Mouse (Mus musculus) brown adipose tissue, adult 24 weeks (tissue): Measurements from ENCODE around the gene Platr17. TPM values are rescaled to one million over a fixed set of nuclear protein-coding genes. Genes with fewer than 3 reads are reported as not detected.
"Not testable (repeated sequence)": the region's sequence is repeated elsewhere in the genome, so short reads cannot be mapped to it uniquely, and the experiment has no call there.

Source experiments
- H3K27ac ChIP-seq: fragments of 200-500 bp; replicated peaks from 2 replicates; pipeline ENCODE4 v1.5.1; 2012; ENCODE audit warnings: low read depth, mild to moderate bottlenecking, low read length
- H3K4me1 ChIP-seq: fragments of 200-500 bp; 2 replicates; pipeline ENCODE4 v1.6.1; 2012; ENCODE audit warnings: low read length, mixed read lengths; ENCODE audit not compliant: control insufficient read depth, insufficient read depth, insufficient read length
- H3K4me3 ChIP-seq: fragments of 200-500 bp; 2 replicates; pipeline ENCODE4 v1.5.1; 2012; ENCODE audit warnings: low read depth, mild to moderate bottlenecking, low read length, moderate library complexity; ENCODE audit not compliant: insufficient read depth
- polyA plus RNA-seq: library from polyadenylated mRNA; stranded (reverse); fragments of >200 nt; gene quantifications from 2 replicates; pipeline ENCODE4 v1.2.4, GENCODE M21; 2012; ENCODE audit not compliant: missing spikeins, insufficient read depth, insufficient read length

The Platr17 gene
- polyA plus RNA-seq, 1 experiment, result not detected

DNA sequence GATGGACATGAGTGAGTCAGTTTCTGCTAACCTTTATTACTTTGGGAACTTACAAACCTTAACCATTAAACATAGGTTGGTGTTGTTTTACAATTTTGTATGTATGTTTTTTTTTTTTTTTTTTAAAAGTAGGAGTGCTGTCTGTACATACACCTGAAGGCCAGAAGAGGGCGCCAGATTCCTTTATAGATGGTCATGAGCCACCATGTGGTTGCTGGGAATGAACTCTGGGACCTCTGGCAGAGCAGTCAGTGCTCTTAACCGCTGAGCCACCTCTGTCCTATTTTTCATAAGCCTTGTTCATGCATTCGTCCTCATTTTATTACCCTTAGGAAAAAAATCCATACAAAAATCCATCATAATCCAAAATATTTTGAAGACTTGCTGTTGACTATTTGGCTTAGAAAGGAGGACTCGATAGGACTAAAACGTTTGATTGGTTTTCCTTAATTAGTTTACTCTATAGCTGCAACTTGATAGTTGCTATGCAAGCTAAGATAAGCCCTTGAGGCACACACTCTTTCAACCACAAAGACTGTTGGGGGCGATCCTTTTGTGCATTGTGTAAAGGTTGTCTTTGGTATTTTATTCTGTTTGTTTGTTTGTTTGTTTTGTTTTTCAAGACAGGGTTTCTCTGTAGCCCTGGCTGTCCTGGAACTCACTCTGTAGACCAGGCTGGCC, 7.7 kb upstream of the Platr17 start:
- H3K27ac ChIP-seq, result peak overlapping the region; percentile 72
- peaks cover 2% of the 10 kb centered on the region; the same call in 1 of the 2 replicates for H3K4me1 ChIP-seq
- H3K4me3 ChIP-seq, result no peak overlapping the region

GRCm38 (mm10) chr17:33898193-33898592, 6.7 kb upstream of the Platr17 start:
- not testable (repeated sequence) for H3K4me1 ChIP-seq, H3K4me3 ChIP-seq
- 0 out of 2 replicates have a peak overlapping the region, but pooled peaks have one; percentile 13 for H3K27ac ChIP-seq

DNA sequence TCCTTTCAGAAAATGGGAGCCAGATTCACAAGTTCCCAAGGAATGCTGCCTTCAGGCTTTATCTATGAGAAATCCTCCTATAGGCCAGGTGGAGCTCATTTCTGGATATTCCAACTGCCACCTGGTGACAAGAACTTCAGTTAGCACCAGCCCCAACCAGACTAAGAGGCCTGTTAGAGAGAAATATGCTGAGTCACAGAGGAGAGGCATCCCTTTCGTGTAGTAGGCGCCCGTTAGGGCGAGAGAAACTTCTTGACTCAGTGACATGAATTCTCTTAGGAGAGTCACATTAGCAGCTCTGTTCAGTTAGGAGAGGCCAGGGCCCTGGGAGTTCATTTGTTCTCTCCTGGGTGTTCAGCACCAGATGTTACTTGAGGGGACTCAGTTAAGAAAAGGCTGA, 5.3 kb upstream of the Platr17 start:
- Histone ChIP-seq H3K4me1 (peaks cover 2% of the 10 kb centered on the region; the same call in 1 of the 2 replicates), H3K4me3 (no peak overlapping the region)

GRCm38 (mm10) chr17:33900281-33900988, 4.5 kb upstream of the Platr17 start:
- Histone ChIP-seq H3K4me1 (peaks cover 2% of the 10 kb centered on the region; the same call in 1 of the 2 replicates), H3K27ac (peak overlapping the region; percentile 84), H3K4me3 (no peak overlapping the region)

More for the DNA sequence above, 5.3 kb upstream of the Platr17 start:
- peak overlapping the region; percentile 50 for H3K27ac ChIP-seq

GRCm38 (mm10) chr17:33900989-33901314, 4.0 kb upstream of the Platr17 start:
- peak overlapping the region; percentile 84 for H3K27ac ChIP-seq
- no peak overlapping the region for H3K4me3 ChIP-seq
- H3K4me1 ChIP-seq, result peaks cover 2% of the 10 kb centered on the region; the same call in 1 of the 2 replicates

GRCm38 (mm10) chr17:33901653-33902052, 3.3 kb upstream of the Platr17 start:
- peak overlapping the region; percentile 50 for H3K27ac ChIP-seq
- peaks cover 2% of the 10 kb centered on the region; the same call in 1 of the 2 replicates for H3K4me1 ChIP-seq
- H3K4me3 ChIP-seq, result no peak overlapping the region

DNA sequence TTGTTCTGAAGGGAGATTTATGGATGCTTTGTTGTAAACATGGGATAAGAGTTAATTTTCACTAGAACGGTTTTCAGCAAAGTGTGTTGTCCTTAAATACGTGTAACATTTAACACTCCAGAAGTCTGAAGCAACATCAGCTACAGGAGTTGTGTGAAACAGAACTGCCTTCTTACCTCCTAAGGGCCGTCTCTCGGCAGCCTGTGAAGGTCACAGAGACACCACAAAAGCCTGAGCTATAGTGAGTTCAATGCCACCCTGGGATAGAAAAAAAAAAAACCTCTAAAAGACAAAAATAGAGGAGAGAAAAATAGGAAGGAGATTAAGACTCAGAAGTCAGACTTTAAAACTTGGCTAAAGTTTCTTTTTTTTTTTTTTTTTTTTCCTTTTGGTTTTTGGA, 2.9 kb upstream of the Platr17 start:
- H3K4me3 ChIP-seq, result no peak overlapping the region
- peaks cover 2% of the 10 kb centered on the region; the same call in 1 of the 2 replicates for H3K4me1 ChIP-seq
- peak overlapping the region; percentile 80 for H3K27ac ChIP-seq

DNA sequence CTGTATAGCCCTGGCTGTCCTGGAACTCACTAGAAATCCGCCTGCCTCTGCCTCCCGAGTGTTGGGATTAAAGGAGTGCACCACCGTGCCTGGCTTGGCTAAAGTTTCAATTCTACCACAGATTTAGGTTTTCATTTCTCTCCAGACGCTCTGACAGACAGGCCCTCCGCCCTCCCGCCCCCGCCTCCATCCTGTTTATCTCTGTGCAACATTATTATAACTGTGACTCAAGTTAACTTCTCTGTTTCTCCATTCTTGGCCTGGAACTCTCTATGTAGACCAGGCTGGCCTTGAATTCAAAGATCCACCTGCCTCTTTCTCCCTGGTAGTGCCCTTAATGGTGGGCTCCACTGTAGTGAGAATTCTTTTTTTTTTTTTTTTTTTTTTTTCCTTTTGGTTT, 2.4 kb upstream of the Platr17 start:
- peaks cover 2% of the 10 kb centered on the region; the same call in 1 of the 2 replicates for H3K4me1 ChIP-seq

DNA sequence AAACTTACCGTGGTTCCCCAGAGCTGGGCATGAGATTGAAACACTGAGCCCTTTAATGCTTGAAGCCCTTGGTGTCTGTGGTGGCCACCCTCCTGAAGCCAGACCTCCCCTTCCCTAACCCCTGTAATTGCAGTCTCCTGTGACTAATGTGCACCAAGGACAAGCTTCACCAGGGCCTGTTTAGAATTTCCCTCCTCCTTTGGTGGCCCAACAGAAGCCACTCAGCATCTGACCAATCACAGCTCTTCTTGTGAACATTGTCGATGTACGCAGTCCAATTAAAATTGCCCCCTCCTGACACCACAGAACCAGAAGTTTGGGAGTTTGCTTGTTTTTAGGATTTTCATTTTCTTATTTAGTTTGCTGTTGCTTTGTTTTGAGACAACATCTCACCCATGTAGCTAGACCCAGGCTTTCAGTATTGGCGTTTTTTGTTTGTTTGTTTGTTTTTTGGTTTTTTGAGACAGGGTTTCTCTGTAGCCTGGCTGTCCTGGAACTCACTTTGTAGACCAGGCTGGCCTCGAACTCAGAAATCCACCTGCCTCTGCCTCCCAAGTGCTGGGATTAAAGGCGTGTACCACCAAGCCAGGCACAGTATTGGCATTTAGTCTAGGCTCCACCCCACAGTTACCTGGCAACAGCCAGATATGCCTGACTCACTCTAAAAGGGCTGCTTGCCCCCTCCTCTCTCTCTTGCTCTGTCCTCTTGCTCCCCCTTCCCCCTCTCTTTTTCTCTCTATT, 854 bp upstream of the Platr17 start:
- not testable (repeated sequence) for H3K4me1 ChIP-seq, H3K4me3 ChIP-seq, H3K27ac ChIP-seq

More for the DNA sequence above, 2.4 kb upstream of the Platr17 start:
- Histone ChIP-seq H3K4me3 (no peak overlapping the region), H3K27ac (0 out of 2 replicates have a peak overlapping the region, but pooled peaks have one; percentile 53)

DNA sequence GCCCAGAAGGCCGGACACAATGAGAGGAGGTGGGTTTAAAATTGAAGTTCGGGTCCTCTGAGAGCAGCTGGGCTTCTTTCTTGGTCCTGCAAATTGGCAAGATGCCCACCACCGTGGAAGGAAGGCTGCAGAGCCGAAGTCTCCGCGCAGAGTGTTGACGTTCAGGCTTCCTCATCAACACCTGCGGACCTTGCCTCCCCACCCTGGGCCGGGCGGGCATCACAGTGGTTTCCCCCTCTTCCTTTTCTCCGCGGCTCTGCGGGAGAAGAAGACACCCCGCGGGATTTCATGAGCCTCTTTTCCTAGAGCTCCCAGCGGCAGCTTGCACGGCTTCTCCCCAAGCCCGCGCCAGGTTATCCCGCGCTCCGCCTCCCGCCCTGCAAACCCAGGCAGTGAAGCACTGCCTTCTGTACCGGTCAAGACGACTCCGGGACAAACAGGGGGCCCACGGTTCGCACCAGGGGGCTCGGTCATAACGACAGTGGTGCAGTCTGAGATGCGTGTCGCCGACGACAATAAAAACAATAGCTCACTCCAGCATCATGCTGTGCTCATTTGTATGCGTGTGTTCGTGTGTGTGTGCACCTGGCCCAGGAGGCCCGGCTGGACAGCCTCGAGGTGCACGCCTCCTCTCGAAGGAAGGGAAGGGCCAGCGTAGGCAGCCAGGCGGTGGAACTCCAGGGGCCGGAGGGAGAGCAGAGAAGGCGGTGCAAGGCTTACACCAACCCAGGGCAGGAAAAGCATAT, 3.6 kb downstream of the Platr17 start:
- 0 out of 2 replicates have a peak overlapping the region, but pooled peaks have one; percentile 4 for H3K27ac ChIP-seq
- H3K4me3 ChIP-seq, result peak overlapping the region; percentile 73
- H3K4me1 ChIP-seq, result 0 out of 2 replicates have a peak, but pooled peaks cover 3% of the 10 kb centered on the region

DNA sequence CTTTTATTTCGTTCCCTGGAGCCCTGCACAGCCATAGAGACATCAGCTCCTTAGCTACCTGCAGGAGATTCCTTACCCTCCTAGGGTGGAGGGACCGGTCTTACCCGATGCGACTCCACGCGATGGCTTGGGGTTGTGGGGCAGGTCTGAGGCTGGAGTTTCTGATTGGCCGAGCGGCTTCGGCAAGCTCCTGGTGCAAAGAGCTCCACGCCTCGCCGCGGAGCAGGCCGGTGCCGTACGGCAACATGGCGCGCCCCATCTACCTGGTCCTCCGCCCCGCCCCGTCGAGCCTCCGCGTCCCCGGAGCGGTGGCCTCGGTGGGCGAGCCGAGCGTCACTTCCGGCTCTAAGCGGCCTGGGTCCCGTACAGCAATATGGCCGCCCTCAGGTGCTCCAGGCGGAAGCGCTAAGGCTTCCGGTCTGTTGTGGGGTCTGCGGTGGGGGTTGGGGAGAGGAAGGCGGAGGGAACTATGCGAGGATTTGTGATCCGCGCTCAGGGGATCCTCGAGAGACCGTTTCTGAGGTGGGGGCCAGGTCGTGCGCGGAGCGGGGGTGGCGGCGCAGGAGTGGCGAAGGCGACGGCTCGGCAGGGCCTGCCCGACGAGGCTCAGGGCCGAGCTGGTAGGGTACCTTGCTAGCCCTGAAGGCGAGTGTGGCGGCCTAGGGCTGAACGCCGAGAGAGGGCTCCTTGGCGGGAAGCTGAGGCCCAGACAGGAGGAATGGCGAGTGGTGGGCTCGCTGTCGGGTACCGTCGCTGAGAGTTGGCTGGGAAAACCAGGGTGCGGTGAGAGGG, 4.3 kb downstream of the Platr17 start, which contains the start of gene Daxx:
Daxx (plus strand) TSS at position 338 of the 792 bp plus-strand sequence.
- peak within 1 kb of the TSS; percentile 93 for H3K27ac ChIP-seq
- 0 out of 2 replicates have a peak, but pooled peaks cover 3% of the 10 kb centered on the region for H3K4me1 ChIP-seq
- peak within 1 kb of the TSS; percentile 82 for H3K4me3 ChIP-seq

GRCm38 (mm10) chr17:33909869-33910250, 4.9 kb downstream of the Platr17 start:
- H3K4me3 ChIP-seq, result peak overlapping the region; percentile 82
- 0 out of 2 replicates have a peak, but pooled peaks cover 3% of the 10 kb centered on the region for H3K4me1 ChIP-seq
- peak overlapping the region; percentile 93 for H3K27ac ChIP-seq

DNA sequence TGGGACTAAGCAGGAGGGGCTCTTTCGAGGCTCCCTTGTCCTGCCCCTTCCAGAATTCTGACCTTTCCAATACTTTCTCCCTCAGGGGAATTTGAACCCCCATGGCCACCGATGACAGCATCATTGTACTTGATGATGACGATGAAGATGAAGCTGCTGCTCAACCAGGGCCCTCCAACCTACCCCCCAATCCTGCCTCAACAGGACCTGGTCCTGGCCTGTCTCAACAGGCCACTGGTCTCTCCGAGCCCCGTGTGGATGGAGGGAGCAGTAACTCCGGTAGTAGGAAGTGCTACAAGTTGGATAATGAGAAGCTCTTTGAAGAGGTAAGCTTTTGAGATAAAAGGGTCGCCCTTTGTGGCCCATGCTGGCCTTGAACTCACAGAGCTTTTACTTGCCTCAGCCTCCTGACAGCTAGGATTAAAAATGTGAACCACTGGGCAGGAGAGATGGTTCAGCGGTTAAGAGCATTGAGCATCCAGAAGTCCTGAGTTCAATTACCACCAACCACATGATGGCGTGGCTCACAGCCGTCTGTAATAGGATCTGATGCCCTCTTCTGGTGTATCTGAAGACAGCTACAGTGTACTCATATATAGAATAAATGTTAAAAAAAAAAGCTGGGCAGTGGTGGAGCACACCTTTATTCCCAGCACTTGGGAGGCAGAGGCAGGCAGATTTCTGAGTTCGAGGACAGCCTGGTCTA, 5.6 kb downstream of the Platr17 start:
- Histone ChIP-seq H3K27ac (peak overlapping the region; percentile 93), H3K4me3 (peak overlapping the region; percentile 82), H3K4me1 (0 out of 2 replicates have a peak, but pooled peaks cover 3% of the 10 kb centered on the region)
